Mouse (Mus musculus): ENCODE measurements around the gene Tbrg1.

- TF ChIP-seq POLR2A (IDR thresholded peaks at IDR 0.05; ENCODE audit: low read depth, low read length) = no peak
- no peak for TF ChIP-seq CTCF (conservative IDR thresholded peaks at IDR 0.05; ENCODE audit: insufficient read depth, insufficient read length, low read depth, low read length)
These were observed 33.1 kb downstream of the Tbrg1 start for GRCm38 (mm10) chr9:37623981-37624380.

All from kidney, adult 2 months (tissue).